Mouse (Mus musculus) liver, embryonic 14.5 days (tissue): ENCODE measurements around the gene Oaf.

Source experiments
- CTCF ChIP-seq: IDR thresholded peaks from 2 replicates; pipeline ENCODE4 v1.5.1; 2016; ENCODE audit warnings: antibody characterized with exemption, low read depth, control low read depth
- EP300 ChIP-seq: IDR thresholded peaks from 2 replicates; pipeline ENCODE4 v1.6.1; 2016; ENCODE audit warnings: antibody characterized with exemption, low read depth

DNA sequence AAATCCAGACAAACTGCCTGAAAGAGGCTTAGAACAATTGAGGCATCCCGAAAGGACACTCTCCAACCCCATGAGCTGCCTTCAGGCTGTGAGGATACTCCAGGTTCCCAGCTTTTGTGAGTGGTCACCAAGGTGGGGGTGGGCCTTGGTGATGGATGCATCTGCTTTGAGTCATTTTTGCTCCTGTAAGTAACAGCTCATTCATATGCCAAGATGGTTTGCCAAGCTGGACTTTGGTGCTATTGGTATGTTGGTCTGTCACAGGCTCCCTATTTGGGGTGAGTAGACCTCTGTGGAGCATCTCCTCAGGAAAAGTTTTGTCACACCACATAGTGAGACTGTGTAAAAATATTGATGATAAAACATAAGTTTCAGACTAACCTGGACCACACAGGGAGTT, 3.6 kb downstream of the Oaf start:
- TF ChIP-seq CTCF (no peak), EP300 (no peak)
